Mouse (Mus musculus) MEL (cell line): ENCODE measurements around the gene Lpo. TPM values are rescaled to one million over a fixed set of nuclear protein-coding genes. Genes with fewer than 3 reads are reported as not detected.

Source experiments
- DNase-seq: peaks from one replicate; pipeline ENCODE4 v3.0.0; 2011; ENCODE audit warnings: low read depth, low spot score
- H3K27ac ChIP-seq: 2 replicates; pipeline ENCODE4 v1.5.1; 2012; ENCODE audit warnings: low read depth, mild to moderate bottlenecking, control low read depth, low read length, moderate library complexity; ENCODE audit not compliant: control insufficient read depth
- H3K27me3 ChIP-seq, 2 experiments: fragments of 150-350 bp in 1 of 2; sonication (generic) in 1 of 2; 2 replicates each; pipeline ENCODE4 v1.6.1; 2012; ENCODE audit warnings: low read length in 2 of 2, mild to moderate bottlenecking in 2 of 2, improper control_type of control experiment in 1 of 2, moderate library complexity in 1 of 2; ENCODE audit not compliant: insufficient read depth in 2 of 2, control insufficient read depth in 1 of 2
- H3K36me3 ChIP-seq, 2 experiments: 2 replicates each; pipeline ENCODE4 v1.6.1; 2012 to 2014; ENCODE audit warnings: low read length in 2 of 2, improper control_type of control experiment in 1 of 2, inconsistent platforms in 1 of 2, mild to moderate bottlenecking in 1 of 2; ENCODE audit not compliant: insufficient read depth in 2 of 2, control insufficient read depth in 1 of 2
- H3K4me1 ChIP-seq, 2 experiments: fragments of 150-350 bp in 1 of 2; sonication (generic) in 1 of 2; 2 replicates each; pipeline ENCODE4 v1.6.1; 2012; ENCODE audit warnings: low read length in 2 of 2, improper control_type of control experiment in 1 of 2, mild to moderate bottlenecking in 1 of 2; ENCODE audit not compliant: insufficient read depth in 2 of 2, control insufficient read depth in 1 of 2
- H3K4me3 ChIP-seq, 2 experiments: fragments of 150-350 bp in 1 of 2; sonication (generic) in 1 of 2; 2 replicates each; pipeline ENCODE4 v1.5.1; 2012; ENCODE audit warnings: low read depth in 2 of 2, low read length in 2 of 2, mild to moderate bottlenecking in 2 of 2, moderate library complexity in 2 of 2, control low read depth in 1 of 2, improper control_type of control experiment in 1 of 2; ENCODE audit not compliant: control insufficient read depth in 1 of 2, insufficient read depth in 1 of 2
- H3K79me2 ChIP-seq: 2 replicates; pipeline ENCODE4 v1.6.1; 2012; ENCODE audit warnings: mild to moderate bottlenecking, low read length, moderate library complexity; ENCODE audit not compliant: control insufficient read depth, poor library complexity, insufficient read depth
- H3K9ac ChIP-seq: 2 replicates; pipeline ENCODE4 v1.6.1; 2012; ENCODE audit warnings: low read depth, mild to moderate bottlenecking, control low read depth, low read length, moderate library complexity; ENCODE audit not compliant: control insufficient read depth, poor library complexity, severe bottlenecking
- H3K9me3 ChIP-seq: fragments of 150-350 bp; sonication (generic); replicated peaks from 2 replicates; pipeline ENCODE4 v1.6.1; 2012; ENCODE audit warnings: mild to moderate bottlenecking, low read length, improper control_type of control experiment, moderate library complexity; ENCODE audit not compliant: insufficient read depth
- BHLHE40 ChIP-seq: IDR thresholded peaks from 2 replicates; pipeline ENCODE4 v1.6.1; 2012; ENCODE audit warnings: low read depth, mild to moderate bottlenecking, inconsistent platforms, low read length, improper control_type of control experiment, borderline replicate concordance
- CHD2 ChIP-seq: IDR thresholded peaks from 2 replicates; pipeline ENCODE4 v1.6.1; 2011; ENCODE audit warnings: low read length, improper control_type of control experiment
- CTCF ChIP-seq, 3 experiments: IDR thresholded peaks in 2 of 3; conservative IDR thresholded peaks in 1 of 3; 2 replicates each; pipeline ENCODE4 v1.5.1; 2011 to 2012; ENCODE audit warnings: low read length in 3 of 3, low read depth in 2 of 3, mild to moderate bottlenecking in 2 of 3, improper control_type of control experiment in 1 of 3, inconsistent platforms in 1 of 3, mixed read lengths in 1 of 3, moderate library complexity in 1 of 3; ENCODE audit not compliant: control insufficient read depth in 1 of 3, insufficient read depth in 1 of 3, poor library complexity in 1 of 3, severe bottlenecking in 1 of 3
- ETS1 ChIP-seq: IDR thresholded peaks from 2 replicates; pipeline ENCODE4 v1.6.1; 2012; ENCODE audit warnings: low read depth, mild to moderate bottlenecking, inconsistent platforms, low read length, improper control_type of control experiment, moderate library complexity
- HCFC1 ChIP-seq: IDR thresholded peaks from 2 replicates; pipeline ENCODE4 v1.6.1; 2012; ENCODE audit warnings: low read depth, mild to moderate bottlenecking, inconsistent platforms, low read length, improper control_type of control experiment, moderate library complexity
- JUND ChIP-seq: IDR thresholded peaks from 2 replicates; pipeline ENCODE4 v1.6.1; 2011; ENCODE audit warnings: low read depth, mild to moderate bottlenecking, improper control_type of control experiment, low read length
- KAT2A ChIP-seq: conservative IDR thresholded peaks from 2 replicates; pipeline ENCODE4 v1.6.1; 2012; ENCODE audit warnings: low read depth, low read length, improper control_type of control experiment, inconsistent platforms
- MEF2A ChIP-seq: IDR thresholded peaks from 2 replicates; pipeline ENCODE4 v1.6.1; 2014; ENCODE audit warnings: low read depth, mild to moderate bottlenecking, inconsistent platforms, low read length, improper control_type of control experiment; ENCODE audit not compliant: poor library complexity, insufficient replicate concordance, severe bottlenecking; ENCODE audit errors: extremely low read depth
- NELFE ChIP-seq: IDR thresholded peaks from 2 replicates; pipeline ENCODE4 v1.6.1; 2011; ENCODE audit warnings: low read depth, low read length, improper control_type of control experiment
- POLR2A ChIP-seq, 2 experiments: IDR thresholded peaks; 2 replicates each; pipeline ENCODE4 v1.6.1; 2011 to 2012; ENCODE audit warnings: low read length in 2 of 2, mild to moderate bottlenecking in 2 of 2, control low read depth in 1 of 2, improper control_type of control experiment in 1 of 2, low read depth in 1 of 2, moderate library complexity in 1 of 2; ENCODE audit not compliant: control insufficient read depth in 1 of 2, insufficient read depth in 1 of 2, poor library complexity in 1 of 2
- POLR2AphosphoS5 ChIP-seq: IDR thresholded peaks from 2 replicates; pipeline ENCODE4 v1.6.1; 2012; ENCODE audit warnings: low read depth, borderline replicate concordance, mild to moderate bottlenecking, inconsistent platforms, low read length, moderate library complexity, mixed read lengths
- SMC3 ChIP-seq: IDR thresholded peaks from 2 replicates; pipeline ENCODE4 v1.6.1; 2011; ENCODE audit warnings: low read depth, low read length, improper control_type of control experiment
- UBTF ChIP-seq: IDR thresholded peaks from 2 replicates; pipeline ENCODE4 v1.6.1; 2012; ENCODE audit warnings: low read depth, mild to moderate bottlenecking, inconsistent platforms, low read length, improper control_type of control experiment, moderate library complexity, borderline replicate concordance; ENCODE audit not compliant: insufficient read depth
- ZKSCAN1 ChIP-seq: IDR thresholded peaks from 2 replicates; pipeline ENCODE4 v1.6.1; 2012; ENCODE audit warnings: low read depth, mild to moderate bottlenecking, inconsistent platforms, low read length, improper control_type of control experiment, moderate library complexity
- polyA plus RNA-seq, 2 experiments: library from polyadenylated mRNA; stranded (reverse) in 1 of 2; unstranded in 1 of 2; fragments of >175 nt in 1 of 2; fragments of >200 nt in 1 of 2; gene quantifications; 2 replicates each; pipeline versions ENCODE4 v1.2.1 to v1.2.4; 2012; ENCODE audit warnings: low replicate concordance in 2 of 2, low read depth in 1 of 2; ENCODE audit not compliant: insufficient read length in 2 of 2, insufficient read depth in 1 of 2, missing spikeins in 1 of 2
- total RNA-seq: library from RNA; depleted of rRNA; stranded (reverse); fragments of 300-350 nt; gene quantifications from 2 replicates; pipeline ENCODE4 v1.2.3, GENCODE M21; 2012

The Lpo gene
- total and polyA plus RNA-seq, 3 experiments = not detected

DNA sequence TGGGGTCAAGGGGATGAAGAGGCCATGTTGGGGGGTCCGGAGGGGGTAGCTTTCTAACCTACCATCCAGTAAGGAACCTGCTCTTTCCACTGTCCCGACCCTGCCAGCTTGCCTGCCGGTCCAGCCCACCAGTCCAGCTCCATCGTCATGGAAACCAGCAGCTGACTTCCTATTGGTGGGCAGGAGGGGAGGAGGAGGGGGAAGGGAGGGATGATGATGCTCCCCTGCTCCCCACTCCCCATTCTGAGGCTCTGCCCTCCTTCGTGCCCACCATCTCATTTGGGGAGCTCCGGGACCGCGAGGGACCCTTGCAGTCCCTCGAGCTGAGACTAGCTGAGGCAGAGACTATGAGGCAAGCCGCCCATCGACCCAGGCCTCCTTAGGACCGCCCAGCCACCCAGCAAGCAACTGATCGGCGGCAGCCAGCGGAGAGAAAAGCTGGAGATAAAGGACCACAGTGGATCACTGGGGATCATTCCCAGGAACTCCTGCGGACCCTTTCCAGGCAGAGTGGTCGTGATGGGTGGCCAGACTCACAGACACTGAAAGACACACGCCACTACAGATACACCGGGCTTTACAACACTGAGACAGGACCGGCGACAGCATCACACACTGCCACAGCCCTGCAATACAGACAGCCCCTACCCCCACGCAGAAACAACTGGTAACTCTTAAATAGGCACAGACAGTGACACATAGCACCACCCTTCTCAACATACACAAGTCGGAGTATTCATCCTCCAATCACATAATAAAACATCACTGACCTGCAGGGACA, 67.6 kb downstream of the Lpo start, which contains the start of gene Tspoap1:
Tspoap1 (plus strand) TSS at position 241 of the 781 bp plus-strand sequence.
- Histone ChIP-seq H3K27me3 (no peaks in the 10 kb centered on the region), H3K36me3 (peaks cover 0 to 2% of the 10 kb centered on the region in 2 experiments; a peak in 1 of 4 replicates), H3K9me3 (no peaks in the 10 kb centered on the region), H3K9ac (peak within 1 kb of the TSS; percentile 34), H3K79me2 (peaks cover 24% of the 10 kb centered on the region), H3K27ac (peak within 1 kb of the TSS; percentile 64), H3K4me1 (no peaks in the 10 kb centered on the region; a peak in 1 of 4 replicates), H3K4me3 (no peak within 1 kb of the TSS)
- TF ChIP-seq CHD2 = no peak
- no peak for TF ChIP-seq SMC3
- no peak for TF ChIP-seq MEF2A
- peak in 1 of 2 experiments; percentile 25; a peak in 3 of 4 replicates for TF ChIP-seq POLR2A (IDR thresholded peaks at IDR 0.05; ENCODE audit: control insufficient read depth in 1 of 2, insufficient read depth in 1 of 2, low read depth in 1 of 2, low read length in 2 of 2, poor library complexity in 1 of 2)
- peak; percentile 99 for TF ChIP-seq POLR2AphosphoS5
- peak; percentile 86 for DNase-seq

DNA sequence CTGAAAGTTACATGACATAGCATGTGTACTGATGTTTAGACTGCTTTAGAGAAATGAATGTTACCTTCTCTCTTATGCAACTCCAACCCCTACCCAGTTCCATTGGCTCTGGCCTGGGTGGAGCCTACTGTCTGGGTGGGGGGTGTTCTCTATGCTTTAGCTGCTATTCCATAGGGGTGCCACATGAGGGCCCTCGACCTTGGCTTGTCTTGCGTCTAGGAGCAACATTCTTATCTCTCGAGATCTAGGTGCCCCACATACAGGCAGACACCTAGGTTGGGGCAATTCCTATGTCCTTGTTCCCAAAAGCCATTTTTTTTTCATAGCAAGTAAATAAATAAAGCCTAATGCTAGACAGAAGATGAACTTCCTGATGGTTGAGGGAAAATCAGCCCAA, 68.5 kb downstream of the Lpo start:
- Histone ChIP-seq H3K27ac (peak overlapping the region; percentile 64), H3K27me3 (no peaks in the 10 kb centered on the region), H3K4me1 (peaks cover 0 to 3% of the 10 kb centered on the region in 2 experiments; a peak in 1 of 4 replicates), H3K9ac (peak overlapping the region; percentile 34), H3K9me3 (no peaks in the 10 kb centered on the region), H3K79me2 (peaks cover 30% of the 10 kb centered on the region), H3K4me3 (no peak overlapping the region), H3K36me3 (peaks cover 0 to 2% of the 10 kb centered on the region in 2 experiments; a peak in 1 of 4 replicates)
- no peak for TF ChIP-seq CHD2
- peak; percentile 22 for TF ChIP-seq POLR2AphosphoS5
- TF ChIP-seq BHLHE40 = no peak
- TF ChIP-seq HCFC1 = no peak
- TF ChIP-seq ETS1 = no peak
- no peak for TF ChIP-seq UBTF
- TF ChIP-seq KAT2A = no peak
- peak; percentile 70 to 93 for TF ChIP-seq POLR2A (IDR thresholded peaks at IDR 0.05; ENCODE audit: control insufficient read depth in 1 of 2, insufficient read depth in 1 of 2, low read depth in 1 of 2, low read length in 2 of 2, poor library complexity in 1 of 2)
- no peak for TF ChIP-seq ZKSCAN1
- peak in 2 of 3 experiments; percentile 52 to 60; a peak in 3 of 6 replicates for TF ChIP-seq CTCF (IDR thresholded peaks at IDR 0.05 in 2 of 3, conservative IDR thresholded peaks at IDR 0.05 in 1 of 3; ENCODE audit: control insufficient read depth in 1 of 3, insufficient read depth in 1 of 3, low read depth in 2 of 3, low read length in 3 of 3, poor library complexity in 1 of 3, severe bottlenecking in 1 of 3)
- no peak for TF ChIP-seq NELFE
- no peak for TF ChIP-seq JUND
- DNase-seq = peak; percentile 95
